Mouse (Mus musculus) midbrain, embryonic 16.5 days (tissue): ENCODE data around the gene Sdf4. TPM values are rescaled to one million over a fixed set of nuclear protein-coding genes. Genes with fewer than 3 reads are reported as not detected.

Experiments used
- ATAC-seq: fragments of 200-750 bp; cut with Nextera tagmentation; 2 replicates; pipeline ENCODE4 v1.8.0; 2017; ENCODE audit warnings: moderate TSS enrichment
- H3K27ac ChIP-seq: fragments of 300-500 bp; sonication (generic); 2 replicates; pipeline ENCODE4 v1.5.1; 2014; ENCODE audit warnings: mild to moderate bottlenecking, low read length, mixed read lengths
- H3K27me3 ChIP-seq: fragments of 300-500 bp; sonication (generic); 2 replicates; pipeline ENCODE4 v1.6.1; 2014; ENCODE audit warnings: low read depth, low read length, mixed read lengths; ENCODE audit not compliant: control insufficient read depth, insufficient read depth
- H3K36me3 ChIP-seq: fragments of 300-500 bp; sonication (generic); 2 replicates; pipeline ENCODE4 v1.6.1; 2014; ENCODE audit warnings: mild to moderate bottlenecking, low read length, moderate library complexity, mixed read lengths; ENCODE audit not compliant: control insufficient read depth, insufficient read depth
- H3K4me1 ChIP-seq: fragments of 300-500 bp; sonication (generic); 2 replicates; pipeline ENCODE4 v1.6.1; 2014; ENCODE audit warnings: mild to moderate bottlenecking, low read length, mixed read lengths; ENCODE audit not compliant: control insufficient read depth, insufficient read depth
- H3K4me2 ChIP-seq: fragments of 300-500 bp; sonication (generic); 2 replicates; pipeline ENCODE4 v1.6.1; 2014; ENCODE audit warnings: mild to moderate bottlenecking, low read length, mixed read lengths
- H3K4me3 ChIP-seq: fragments of 300-500 bp; sonication (generic); 2 replicates; pipeline ENCODE4 v1.5.1; 2014; ENCODE audit warnings: low read depth, mild to moderate bottlenecking, low read length, moderate library complexity, mixed read lengths
- H3K9ac ChIP-seq: fragments of 300-500 bp; sonication (generic); 2 replicates; pipeline ENCODE4 v1.6.1; 2014; ENCODE audit warnings: low read depth, low read length, mixed read lengths
- H3K9me3 ChIP-seq: fragments of 300-500 bp; sonication (generic); replicated peaks from 2 replicates; pipeline ENCODE4 v1.6.1; 2014; ENCODE audit warnings: mild to moderate bottlenecking, low read length, mixed read lengths; ENCODE audit not compliant: control insufficient read depth, poor library complexity, severe bottlenecking
- WGBS: fragments of 180-500 bp; shearing (Covaris S2); extraction: QIAGEN DNeasy Blood & Tissue Kit; methylation state at CpG from one replicate; pipeline ENCODE4 v1.1.7; 2014; 5-methylcytosine and 5-hydroxymethylcytosine counted together
- polyA plus RNA-seq: library from polyadenylated mRNA; unstranded; fragments of >200 nt; fragmentation: Nextera tagmentation; extraction: Ambion mirVana; gene quantifications from 2 replicates; pipeline ENCODE4 v1.2.1, GENCODE M21; 2015

Sdf4 gene
- polyA plus RNA-seq, 1 experiment from 2014 or later: 114 TPM

GRCm38 (mm10) chr4:155991908-155992230, 803 bp upstream of the Sdf4 start:
- H3K36me3 ChIP-seq: peaks cover 3% of the 10 kb centered on the region; the same call in 1 of the 2 replicates
- H3K27ac ChIP-seq: peak overlapping the region; percentile 95
- peaks cover 30% of the 10 kb centered on the region for H3K4me1 ChIP-seq
- peak; percentile 38; the same call in 1 of the 2 replicates for ATAC-seq
- peak overlapping the region; percentile 78 for H3K9ac ChIP-seq
- H3K4me2 ChIP-seq: peak overlapping the region; percentile 98
- H3K4me3 ChIP-seq: peak overlapping the region; percentile 67
- 28% methylated on average over 37 of the region's 37 CpGs for WGBS
- no peaks in the 10 kb centered on the region for H3K9me3 ChIP-seq
- H3K27me3 ChIP-seq: no peaks in the 10 kb centered on the region

GRCm38 (mm10) chr4:155992906-155993547, 355 bp downstream of the Sdf4 start:
- peak; percentile 86 for ATAC-seq
- peak overlapping the region; percentile 75 for H3K9ac ChIP-seq
- no peaks in the 10 kb centered on the region for H3K27me3 ChIP-seq
- WGBS: under 1% methylated on average over 69 of the region's 70 CpGs
- peaks cover 30% of the 10 kb centered on the region for H3K4me1 ChIP-seq
- H3K4me3 ChIP-seq: peak overlapping the region; percentile 76
- H3K4me2 ChIP-seq: peak overlapping the region; percentile 85
- peak overlapping the region; percentile 92 for H3K27ac ChIP-seq
- no peaks in the 10 kb centered on the region for H3K9me3 ChIP-seq
- H3K36me3 ChIP-seq: peaks cover 5% of the 10 kb centered on the region; the same call in 1 of the 2 replicates

GRCm38 (mm10) chr4:155993606-155994005, 934 bp downstream of the Sdf4 start:
- H3K4me3 ChIP-seq: peak overlapping the region; percentile 76
- peak overlapping the region; percentile 92 for H3K27ac ChIP-seq
- H3K4me2 ChIP-seq: peak overlapping the region; percentile 85
- H3K9me3 ChIP-seq: no peaks in the 10 kb centered on the region
- ATAC-seq: no peak
- peak overlapping the region; percentile 75 for H3K9ac ChIP-seq
- 5% methylated on average over 15 of the region's 15 CpGs for WGBS
- no peaks in the 10 kb centered on the region for H3K27me3 ChIP-seq
- peaks cover 5% of the 10 kb centered on the region; the same call in 1 of the 2 replicates for H3K36me3 ChIP-seq
- peaks cover 30% of the 10 kb centered on the region for H3K4me1 ChIP-seq

GRCm38 (mm10) chr4:156004109-156004508, 11.4 kb downstream of the Sdf4 start:
- Histone ChIP-seq H3K4me2 (no peak overlapping the region), H3K9ac (no peak overlapping the region), H3K36me3 (peaks cover 46% of the 10 kb centered on the region), H3K9me3 (no peaks in the 10 kb centered on the region), H3K27me3 (no peaks in the 10 kb centered on the region), H3K4me1 (no peaks in the 10 kb centered on the region), H3K4me3 (no peak overlapping the region), H3K27ac (no peak overlapping the region)
- 95% methylated on average over 3 of the region's 3 CpGs for WGBS
- no peak for ATAC-seq

- 91% methylated on average over 4 of the region's 4 CpGs for WGBS
- Histone ChIP-seq H3K4me1 (no peaks in the 10 kb centered on the region), H3K27ac (no peak overlapping the region), H3K36me3 (peaks cover 23% of the 10 kb centered on the region), H3K4me3 (no peak overlapping the region), H3K9me3 (no peaks in the 10 kb centered on the region), H3K27me3 (no peaks in the 10 kb centered on the region), H3K4me2 (no peak overlapping the region), H3K9ac (no peak overlapping the region)
- ATAC-seq: no peak
Measured at GRCm38 (mm10) chr4:156008369-156008768, 15.7 kb downstream of the Sdf4 start.

- WGBS: 90% methylated on average over 8 of the region's 8 CpGs
- H3K9ac ChIP-seq: no peak within 1 kb of the TSS
- H3K4me2 ChIP-seq: no peak within 1 kb of the TSS
- H3K9me3 ChIP-seq: no peaks in the 10 kb centered on the region
- no peaks in the 10 kb centered on the region for H3K27me3 ChIP-seq
- no peak for ATAC-seq
- H3K4me3 ChIP-seq: no peak within 1 kb of the TSS
- peaks cover 15% of the 10 kb centered on the region for H3K36me3 ChIP-seq
- H3K27ac ChIP-seq: no peak within 1 kb of the TSS
- H3K4me1 ChIP-seq: no peaks in the 10 kb centered on the region
Measured at GRCm38 (mm10) chr4:156013637-156014036, 21.0 kb downstream of the Sdf4 start, which contains the start of gene Tnfrsf4. Gene Tnfrsf4 (plus strand): TSS chr4:156013843.

- Histone ChIP-seq H3K4me1 (no peaks in the 10 kb centered on the region), H3K27ac (no peak overlapping the region), H3K4me3 (no peak overlapping the region), H3K9ac (no peak overlapping the region), H3K9me3 (no peaks in the 10 kb centered on the region), H3K36me3 (peaks cover 10% of the 10 kb centered on the region), H3K4me2 (no peak overlapping the region), H3K27me3 (no peaks in the 10 kb centered on the region)
- 89% methylated on average over 2 of the region's 2 CpGs for WGBS
- no peak for ATAC-seq
Measured at GRCm38 (mm10) chr4:156014436-156014835, 21.8 kb downstream of the Sdf4 start.

- no peak overlapping the region for H3K4me2 ChIP-seq
- H3K9me3 ChIP-seq: no peaks in the 10 kb centered on the region
- no peaks in the 10 kb centered on the region; the same call in 1 of the 2 replicates for H3K36me3 ChIP-seq
- no peak for ATAC-seq
- no peak overlapping the region for H3K4me3 ChIP-seq
- H3K4me1 ChIP-seq: no peaks in the 10 kb centered on the region
- 95% methylated on average over 12 of the region's 12 CpGs for WGBS
- H3K27me3 ChIP-seq: no peaks in the 10 kb centered on the region
- no peak overlapping the region for H3K27ac ChIP-seq
- no peak overlapping the region for H3K9ac ChIP-seq
Measured at GRCm38 (mm10) chr4:156019771-156020170, 27.1 kb downstream of the Sdf4 start.

- no peak overlapping the region for H3K9ac ChIP-seq
- no peak for ATAC-seq
- H3K4me2 ChIP-seq: no peak overlapping the region
- H3K4me3 ChIP-seq: no peak overlapping the region
- H3K36me3 ChIP-seq: no peaks in the 10 kb centered on the region; the same call in 1 of the 2 replicates
- WGBS: 85% methylated on average over 3 of the region's 3 CpGs
- H3K27ac ChIP-seq: no peak overlapping the region
- H3K4me1 ChIP-seq: no peaks in the 10 kb centered on the region
- no peaks in the 10 kb centered on the region for H3K27me3 ChIP-seq
- no peaks in the 10 kb centered on the region for H3K9me3 ChIP-seq
Measured at GRCm38 (mm10) chr4:156021381-156021780, 28.7 kb downstream of the Sdf4 start.
